Mouse (Mus musculus) mouse embryonic stem cell (cell line): ENCODE data around the gene Rgs14.

ENCODE experiments used
- in situ Hi-C, 2 experiments: fragments of 300-500 bp; cut with MboI; formaldehyde crosslinking; loops; 1 replicate in 1 of 2; 3 replicates in 1 of 2; pipeline ENCODE4 v1.14.3; 2019 to 2020; ENCODE audit warnings: low sequenced_read_pairs in 2 of 2, low pct_unique_long_range_greater_than_20kb in 1 of 2, mixed read lengths in 1 of 2; ENCODE audit not compliant: unreplicated experiment in 1 of 2

Rgs14 gene

DNA sequence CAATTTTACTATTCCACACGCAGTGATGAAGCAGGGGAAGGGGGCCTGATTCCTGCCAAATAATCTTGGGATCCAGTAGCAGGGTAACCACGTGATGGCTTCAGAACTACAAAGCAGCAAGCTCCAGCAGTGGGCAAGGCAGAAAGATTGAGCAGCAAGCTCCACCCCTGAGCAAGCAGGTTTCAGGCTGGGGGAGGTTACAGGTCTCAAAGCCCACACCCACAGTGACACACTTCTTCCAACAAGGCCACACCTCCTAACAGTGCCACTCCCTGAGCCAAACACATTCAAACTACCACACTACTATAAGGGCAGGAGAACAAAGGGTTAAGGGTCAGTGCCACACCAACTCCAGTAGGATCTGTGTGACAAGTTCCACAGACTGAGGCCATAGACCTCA, 30.3 kb upstream of the Rgs14 start:
- in situ Hi-C loops: no loop called here

DNA sequence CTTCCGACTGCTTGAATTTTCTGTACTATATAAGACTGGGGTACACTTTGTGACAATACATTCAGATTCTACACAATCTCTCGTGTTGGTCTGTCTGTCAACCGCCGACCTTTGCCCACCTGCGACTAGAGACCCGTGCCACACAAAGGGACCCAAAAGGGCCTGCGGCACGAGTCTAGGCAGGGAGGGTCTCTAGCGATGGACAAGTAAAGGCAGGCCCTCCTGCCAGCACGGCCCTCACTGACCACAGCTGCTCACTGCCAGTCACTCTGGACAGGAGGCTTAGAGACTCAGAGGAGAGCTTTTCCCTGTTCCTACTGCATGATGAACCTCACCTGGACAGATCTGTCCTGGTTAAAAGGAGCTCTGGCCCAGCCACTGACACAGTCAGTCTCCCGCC, 27.1 kb upstream of the Rgs14 start:
- in situ Hi-C loops: no loop called here

DNA sequence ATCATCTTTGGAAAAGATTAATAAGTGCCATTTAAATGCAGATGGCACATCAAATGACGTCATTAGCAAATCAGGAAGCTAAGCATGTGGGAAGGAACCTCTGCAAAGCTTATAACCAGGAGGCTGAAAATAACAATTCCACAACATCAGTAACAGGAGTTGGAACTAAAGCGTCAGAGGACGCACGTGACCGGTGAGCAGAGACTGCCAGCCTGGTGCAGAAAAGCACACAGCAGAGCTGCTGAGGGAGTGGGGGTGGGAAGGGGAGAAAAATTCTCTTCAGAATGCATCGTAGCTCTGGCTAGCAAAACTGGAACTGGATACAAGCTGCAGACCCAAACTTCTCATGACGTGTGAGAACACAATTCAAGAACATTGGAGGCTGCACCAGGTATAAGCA, 25.2 kb upstream of the Rgs14 start:
- in situ Hi-C loops: no loop called here

DNA sequence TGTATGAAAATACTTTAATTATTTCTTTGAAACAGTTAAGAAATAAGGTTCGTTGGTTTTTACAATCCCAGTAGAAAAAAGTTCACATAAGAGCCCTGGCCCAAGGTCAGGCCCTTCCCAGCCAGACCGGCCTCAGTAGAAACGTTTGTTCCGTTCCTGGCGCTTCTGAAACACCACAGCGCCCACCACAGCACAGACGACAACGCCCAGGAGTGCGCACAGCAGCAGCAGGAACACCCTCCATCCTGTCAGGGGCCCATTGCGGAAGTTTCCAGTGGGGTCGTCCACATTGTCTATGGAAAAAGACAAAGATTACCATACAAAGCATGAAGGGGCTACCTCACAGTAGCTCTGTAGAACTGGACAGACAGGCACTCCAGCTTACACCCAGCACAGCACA, 22.8 kb upstream of the Rgs14 start:
- in situ Hi-C loops: no loop called here

DNA sequence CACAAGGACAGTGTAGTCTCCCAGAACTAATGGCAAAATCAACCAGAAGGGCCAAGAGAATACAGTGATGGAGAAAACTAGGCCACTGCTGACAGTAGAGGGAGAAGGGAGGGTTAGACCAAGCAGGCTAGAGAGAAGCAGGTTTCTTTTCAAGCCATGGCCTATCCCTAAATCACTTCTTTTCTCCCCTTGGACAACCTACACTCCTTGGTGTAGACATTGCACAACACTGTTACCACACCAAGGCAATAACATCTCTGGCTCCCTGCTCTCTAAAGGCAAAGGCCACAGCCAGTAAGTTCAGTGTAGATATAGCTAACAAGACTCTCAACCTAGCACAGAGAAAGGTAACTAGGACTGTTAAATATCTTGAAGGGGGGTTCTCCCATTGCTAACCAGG, 8.4 kb upstream of the Rgs14 start:
- in situ Hi-C loops: no loop called here

DNA sequence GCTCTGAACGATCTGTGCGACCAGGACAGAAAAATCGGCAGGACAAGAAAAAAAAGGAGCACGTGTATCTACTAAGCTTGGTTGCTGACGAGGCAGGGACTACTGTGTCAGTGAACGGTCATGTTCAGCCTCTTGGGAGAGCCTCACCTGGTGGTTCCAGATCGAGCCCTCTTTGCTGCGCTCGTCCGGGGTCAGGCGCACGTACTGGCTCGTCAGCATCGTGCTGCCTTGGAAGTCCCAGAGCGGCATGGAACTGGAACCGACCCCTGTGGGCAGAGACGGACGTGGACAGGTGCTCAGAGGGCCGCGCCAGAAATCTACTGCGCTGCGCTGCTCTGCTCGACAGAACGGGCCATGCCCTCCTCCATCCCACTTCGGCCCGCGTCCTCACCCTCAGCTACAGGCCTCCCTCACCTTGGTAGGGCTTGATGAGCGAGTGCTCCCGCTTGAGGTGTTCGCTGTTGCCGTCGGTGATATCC, 7.5 kb upstream of the Rgs14 start:
- in situ Hi-C loops: no loop called here

DNA sequence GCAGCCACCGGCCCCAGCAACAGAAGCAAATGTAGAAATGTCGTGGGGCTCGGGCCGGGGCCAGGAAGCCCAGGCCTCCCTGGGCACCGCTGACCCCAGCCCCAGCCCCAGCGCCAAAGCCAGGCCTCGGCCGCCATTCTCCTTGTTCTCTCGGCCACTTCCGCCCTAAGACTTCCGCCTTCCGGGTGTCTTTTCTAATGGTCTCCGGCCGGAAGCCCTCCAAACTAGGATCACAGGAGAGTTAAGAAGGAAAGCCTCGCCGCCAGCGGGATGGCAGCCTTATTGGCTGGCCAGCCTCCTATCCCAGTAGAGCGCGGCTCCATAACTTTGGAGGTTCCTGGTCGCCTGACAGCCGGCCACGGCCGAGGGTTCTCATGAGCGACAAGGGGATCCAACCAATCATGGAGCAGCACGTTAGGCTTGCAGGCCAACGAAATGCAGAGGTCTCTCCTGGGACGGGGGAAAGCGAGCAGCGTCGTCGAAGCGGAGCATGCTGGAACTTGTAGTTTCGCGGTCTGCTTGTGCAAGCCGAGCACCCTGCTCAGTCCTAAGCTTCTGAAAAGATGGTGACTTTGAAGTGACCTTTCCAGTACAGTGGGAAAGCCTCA, 7.0 kb upstream of the Rgs14 start, which contains the start of gene Lman2:
Gene Lman2, minus strand, starts transcription at position 331 of the 608 bp plus-strand sequence.
- in situ Hi-C loops: no loop called here

DNA sequence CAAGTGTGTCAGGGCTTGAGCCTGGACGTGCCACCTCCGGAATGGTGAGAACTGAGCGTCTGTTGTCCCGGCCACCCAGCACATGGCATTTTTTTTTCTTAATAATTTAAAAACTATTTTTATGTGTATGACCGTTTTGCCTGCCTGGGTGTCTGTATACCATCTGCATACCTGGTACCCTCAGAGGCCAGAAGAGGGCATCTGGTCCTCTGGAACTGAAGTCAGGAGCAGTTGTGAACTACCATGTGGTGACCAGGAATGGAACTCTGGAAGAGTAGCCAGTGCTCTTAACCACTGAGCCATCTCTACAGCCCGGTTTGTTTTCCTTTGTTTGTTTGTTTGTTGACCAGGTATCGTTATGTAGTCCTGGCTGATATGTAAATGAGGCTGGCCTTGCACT, 1.1 kb upstream of the Rgs14 start:
- in situ Hi-C loops: no loop called here

DNA sequence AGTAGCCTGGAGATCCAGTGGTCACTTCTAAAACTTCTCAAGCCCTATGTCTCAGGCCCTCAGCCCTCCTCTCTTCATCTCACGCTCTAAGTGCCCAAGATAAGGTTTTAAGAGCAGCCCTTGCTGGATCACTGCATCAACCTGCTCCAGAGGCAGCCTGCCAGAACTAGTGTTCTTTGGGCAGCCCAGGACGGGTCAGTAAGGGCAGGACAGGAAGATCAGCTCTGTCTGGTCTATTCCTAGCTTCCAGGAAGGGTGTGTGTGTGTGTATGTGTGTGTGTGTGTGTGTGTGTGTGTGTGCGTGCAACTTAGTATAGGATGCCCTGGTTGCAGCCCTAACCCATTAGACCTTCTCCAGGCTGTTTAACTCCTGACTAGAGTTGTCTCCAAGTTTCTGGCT, 702 bp downstream of the Rgs14 start:
- in situ Hi-C loops: no loop called here

DNA sequence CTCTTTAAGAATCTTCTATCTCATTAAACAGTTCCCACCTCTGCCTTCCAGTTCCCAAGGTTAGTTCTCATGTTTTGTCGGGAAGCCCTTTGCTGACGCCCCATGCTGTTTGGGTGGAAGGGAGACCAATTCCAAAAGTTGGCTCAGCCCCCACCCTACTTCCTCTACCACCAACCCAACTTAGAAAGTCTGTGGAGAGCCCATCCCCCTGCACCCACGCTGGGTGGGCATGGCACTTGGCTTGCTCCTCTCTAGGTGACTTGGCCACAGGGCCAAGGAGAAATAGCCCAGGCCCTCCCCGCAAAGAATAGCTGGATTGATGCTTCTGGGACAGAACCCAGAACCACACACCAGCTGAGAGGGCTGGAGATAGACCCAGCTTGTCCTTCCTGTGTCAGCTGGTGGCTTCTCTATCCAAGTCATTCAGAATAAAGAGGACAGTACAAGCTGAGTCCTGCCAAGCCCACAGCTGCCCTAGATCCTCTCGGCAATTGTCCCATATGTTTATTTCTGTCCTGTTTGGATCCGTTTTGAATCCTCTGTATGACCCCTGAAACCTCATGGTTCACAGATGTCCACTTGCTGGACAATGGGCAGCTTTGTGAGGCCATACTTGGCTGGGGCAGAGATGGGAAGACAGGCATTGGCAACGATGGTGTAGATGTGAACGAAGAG, 1.6 kb downstream of the Rgs14 start:
- in situ Hi-C loops: no loop called here

DNA sequence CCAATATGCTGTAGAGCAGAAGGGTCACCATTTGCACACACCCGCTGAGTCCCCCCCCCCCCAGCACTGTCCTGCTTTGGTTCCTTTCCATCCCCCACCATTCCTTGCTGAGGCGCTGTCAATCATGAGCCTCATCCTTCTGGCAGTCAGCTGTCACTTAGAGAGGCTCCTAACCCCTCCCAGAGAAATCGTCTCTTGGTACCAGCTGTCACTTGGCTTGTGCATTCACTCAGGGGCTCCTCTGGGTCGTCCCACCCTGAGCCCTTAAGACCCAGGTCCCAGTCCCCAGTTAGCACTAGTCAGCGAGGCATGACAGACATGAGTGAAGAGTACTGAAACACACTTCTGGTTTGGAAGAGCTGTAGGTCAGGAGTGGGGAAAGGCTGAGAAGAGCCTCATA, 2.2 kb downstream of the Rgs14 start:
- in situ Hi-C loops: no loop called here

DNA sequence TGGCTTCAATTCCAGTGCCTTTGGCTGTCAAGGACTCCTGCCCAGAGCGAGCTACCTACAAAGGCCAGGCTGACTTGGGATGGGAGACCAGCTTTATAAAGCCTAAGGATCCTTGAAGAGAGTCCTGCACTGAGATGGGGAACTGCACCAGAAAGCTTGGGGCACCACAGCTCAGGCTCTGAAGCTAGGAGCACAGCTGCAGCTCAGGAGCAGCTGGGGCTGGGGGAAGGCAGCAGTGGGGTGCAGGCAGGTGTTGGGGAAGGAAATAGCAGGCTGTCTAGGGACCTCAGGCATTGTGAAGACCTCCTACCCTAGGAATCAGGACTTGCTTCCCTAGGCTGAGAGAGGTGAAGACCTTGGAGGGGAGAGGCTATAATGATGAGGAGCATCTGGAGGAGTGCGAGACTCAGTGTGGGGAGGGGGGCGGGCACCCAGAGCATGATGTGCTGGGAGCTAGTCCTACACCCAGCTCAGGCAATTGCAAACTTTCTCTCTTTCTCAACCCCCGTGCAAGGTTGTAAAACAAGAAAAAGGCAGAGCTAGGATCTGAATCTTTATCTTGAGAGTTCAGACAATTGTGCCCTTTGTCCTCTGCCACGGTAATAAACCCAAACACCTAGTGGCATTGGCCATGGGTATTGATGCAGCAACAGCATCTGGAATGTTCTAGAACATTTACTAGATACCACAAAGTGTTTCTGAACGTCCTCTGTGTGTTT, 4.8 kb downstream of the Rgs14 start:
- in situ Hi-C loops: no loop called here

DNA sequence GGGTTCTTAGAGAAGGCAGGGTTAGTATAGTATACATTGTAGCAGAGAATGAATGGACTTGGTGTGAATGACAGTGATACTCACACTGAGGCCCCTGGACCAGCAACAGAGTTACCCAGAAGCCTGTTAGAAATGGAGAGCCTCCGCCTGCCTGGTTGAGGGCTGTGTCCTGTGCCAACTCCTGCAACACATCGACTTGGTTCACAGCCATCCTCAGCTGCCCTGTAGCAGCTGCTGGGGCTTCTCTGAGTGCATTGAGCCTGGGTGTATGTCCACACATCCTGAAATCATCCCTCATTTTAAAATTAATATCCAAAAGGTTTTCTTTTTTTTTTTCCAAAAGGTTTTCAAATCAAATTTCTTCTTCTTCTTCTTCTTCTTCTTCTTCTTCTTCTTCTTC, 6.3 kb downstream of the Rgs14 start:
- in situ Hi-C loops: no loop called here

DNA sequence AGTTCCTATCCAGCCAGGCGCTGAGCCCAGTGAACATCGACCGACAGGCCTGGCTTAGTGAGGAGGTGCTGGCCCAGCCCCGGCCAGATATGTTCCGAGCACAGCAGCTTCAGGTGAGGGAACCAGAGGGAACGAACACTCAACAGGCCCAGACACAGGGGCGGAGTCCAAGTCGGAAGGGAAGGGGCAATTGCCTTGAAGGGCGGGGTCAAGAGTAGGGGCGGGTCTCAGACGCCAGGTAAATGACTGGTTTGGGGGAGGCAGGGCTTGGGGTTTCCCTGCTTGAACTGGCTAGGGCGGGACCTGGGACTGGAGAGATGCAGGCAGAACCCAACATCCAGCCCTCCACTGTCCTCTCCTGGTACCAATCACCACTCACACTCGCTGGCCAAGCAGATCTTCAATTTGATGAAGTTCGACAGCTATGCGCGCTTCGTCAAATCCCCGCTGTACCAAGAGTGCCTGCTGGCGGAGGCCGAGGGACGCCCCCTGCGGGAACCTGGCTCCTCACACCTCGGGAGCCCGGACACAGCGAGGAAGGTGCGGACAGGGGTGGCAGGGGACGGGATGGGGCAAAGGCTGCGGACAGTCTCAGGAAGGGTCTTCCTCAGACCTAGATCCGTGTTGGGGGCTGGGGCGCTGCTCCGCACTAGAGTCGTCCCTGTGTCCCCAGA, 9.5 kb downstream of the Rgs14 start:
- in situ Hi-C loops: no loop called here

DNA sequence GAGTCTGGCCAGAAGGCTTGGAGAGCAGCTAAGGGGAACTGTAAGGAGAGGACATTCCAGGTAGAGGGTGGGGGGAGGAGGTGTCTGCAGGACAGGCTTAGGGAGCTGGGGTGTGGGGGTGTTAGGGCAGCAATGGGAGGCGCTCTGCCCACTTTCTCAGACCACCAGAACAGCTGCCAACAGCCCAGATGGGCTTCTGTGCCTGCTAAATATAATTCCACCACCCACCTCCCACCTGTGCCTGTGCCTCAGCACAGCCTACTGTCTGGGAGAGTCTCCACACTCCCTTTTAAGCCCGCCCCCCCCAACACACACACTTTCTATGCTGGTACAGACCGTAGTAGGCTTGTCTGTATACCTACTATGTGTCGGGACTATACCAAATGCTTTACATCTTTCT, 12.3 kb downstream of the Rgs14 start:
- in situ Hi-C loops: no loop called here

DNA sequence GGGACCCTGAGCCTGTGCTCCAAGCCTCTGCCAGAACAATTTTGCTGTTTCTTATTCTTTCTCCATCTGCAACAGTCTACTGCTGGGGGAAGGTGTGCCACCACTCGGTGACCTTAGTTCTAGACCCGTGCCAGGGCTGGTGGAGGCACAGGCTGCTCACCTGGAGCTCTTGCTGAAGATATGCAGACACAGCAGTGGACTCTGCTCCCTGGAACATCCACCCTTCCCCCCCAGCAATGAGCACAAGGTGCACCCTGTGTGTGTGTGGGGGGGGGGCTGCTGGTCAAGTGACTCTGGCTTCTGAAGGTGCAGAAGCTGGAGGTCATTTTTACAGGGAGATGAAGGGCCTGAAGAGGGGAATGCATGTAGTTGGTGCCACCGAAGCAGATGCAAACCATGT, 21.1 kb downstream of the Rgs14 start:
- in situ Hi-C loops: no loop called here

DNA sequence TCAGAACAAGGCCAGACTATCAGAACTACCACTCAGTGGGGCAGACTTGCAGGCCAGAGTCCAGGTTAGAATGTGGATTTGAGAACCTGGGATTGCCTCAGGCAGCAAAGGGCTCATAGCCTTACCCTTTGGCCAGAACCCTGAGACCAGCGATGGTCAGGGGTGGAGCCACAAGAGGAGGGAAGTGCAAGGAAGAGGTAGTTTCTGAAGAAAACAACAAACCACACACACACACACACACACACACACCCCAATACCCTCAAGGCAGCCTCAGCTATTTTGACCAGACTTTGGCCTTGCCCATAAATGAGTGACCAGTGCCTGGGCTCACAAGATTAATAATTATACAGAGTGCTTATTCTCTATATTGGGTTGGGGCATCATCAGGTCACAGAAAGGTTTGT, 22.1 kb downstream of the Rgs14 start:
- in situ Hi-C loops: no loop called here

DNA sequence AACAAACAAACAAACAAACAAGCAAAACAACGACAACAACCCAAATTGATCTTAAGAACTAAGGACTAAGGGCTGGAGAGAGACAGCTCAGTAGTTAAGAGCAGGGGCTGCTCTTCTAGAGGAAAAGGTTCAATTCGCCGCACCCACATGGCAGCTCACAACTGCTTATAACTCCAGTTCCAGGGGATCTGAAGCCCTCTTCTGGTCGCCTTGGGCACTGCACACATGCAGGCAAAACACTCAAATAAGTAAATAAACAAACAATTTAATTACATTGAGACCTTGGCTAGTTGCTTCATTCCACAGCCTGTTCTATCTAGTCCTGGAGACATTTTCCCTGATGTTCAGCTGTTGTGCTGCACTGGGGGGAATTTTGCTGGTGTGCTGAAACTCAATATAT, 23.4 kb downstream of the Rgs14 start:
- in situ Hi-C loops: no loop called here

DNA sequence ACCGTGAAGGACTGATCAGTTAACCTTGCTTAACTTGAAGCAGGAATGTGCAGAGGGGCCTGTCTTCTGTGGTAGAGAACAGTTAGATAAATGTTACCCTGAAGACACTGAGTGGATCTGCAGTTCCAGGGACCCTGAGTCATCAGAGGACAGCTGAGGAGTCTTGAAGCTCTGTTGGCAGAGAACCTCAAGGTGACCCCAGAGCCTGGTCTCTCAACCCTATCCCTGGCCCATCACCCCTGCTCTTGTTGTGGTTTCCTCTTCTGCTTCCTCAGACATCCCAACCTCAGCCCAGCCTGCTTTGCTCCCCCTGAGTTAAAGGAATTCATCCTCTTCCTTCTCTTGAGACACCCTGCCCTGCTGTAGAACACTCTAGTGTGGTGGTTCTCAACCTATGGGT, 28.6 kb downstream of the Rgs14 start, which contains the start of gene Slc34a1:
Gene Slc34a1, plus strand, starts transcription at position 100 of the 400 bp plus-strand sequence.
- in situ Hi-C loops: no loop called here
